Mouse (Mus musculus) bone marrow macrophage, adult 2 months (primary cell): Measurements from ENCODE around the gene Tas2r106.

Experiments used
- CTCF ChIP-seq: IDR thresholded peaks from 2 replicates; pipeline ENCODE4 v1.5.1; 2012; ENCODE audit warnings: low read depth, mild to moderate bottlenecking, low read length, moderate library complexity
- POLR2A ChIP-seq: IDR thresholded peaks from 2 replicates; pipeline ENCODE4 v1.6.1; 2012; ENCODE audit warnings: mild to moderate bottlenecking, low read depth, low read length, borderline replicate concordance

DNA sequence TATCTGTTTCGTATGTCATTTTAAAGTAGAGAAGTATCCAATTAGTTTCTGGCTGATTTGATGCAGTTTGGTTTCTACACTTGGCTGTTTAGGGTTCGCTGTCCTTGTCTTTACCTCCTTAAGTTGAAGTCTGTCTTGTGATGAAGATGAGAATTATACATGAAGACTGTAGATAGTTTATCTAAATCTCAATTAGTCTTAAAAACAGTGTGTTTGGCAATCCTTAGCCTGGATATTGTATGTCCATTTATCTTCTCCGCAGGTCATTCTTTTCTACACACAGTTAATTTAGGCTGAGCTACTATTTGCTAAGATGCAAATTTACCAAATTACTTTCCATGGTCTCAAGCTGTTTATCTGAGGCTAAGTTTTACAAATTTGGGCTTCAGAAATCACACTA lies 47.9 kb downstream of the Tas2r106 start, which contains the start of gene Tas2r130:
- TF ChIP-seq POLR2A = no peak
- TF ChIP-seq CTCF = no peak
